Mouse (Mus musculus) activated CD4-positive, CD25-positive, alpha-beta regulatory T cell, adult 4 months (primary cell): ENCODE measurements around the gene Vmn1r151. TPM values are rescaled to one million over a fixed set of nuclear protein-coding genes. Genes with fewer than 3 reads are reported as not detected.
"Not testable (repeated sequence)": the region's sequence is repeated elsewhere in the genome, so short reads cannot be mapped to it uniquely, and the experiment has no call there.

ENCODE experiments used
- ATAC-seq: one replicate; pipeline ENCODE4 v1.8.0; 2017
- polyA plus RNA-seq, 2 experiments: library from polyadenylated mRNA; unstranded; fragments of 100-300 nt; shearing (Covaris generic); gene quantifications; one replicate each; pipeline ENCODE4 v1.2.1; 2017

Vmn1r151 gene
- polyA plus RNA-seq = not detected

DNA sequence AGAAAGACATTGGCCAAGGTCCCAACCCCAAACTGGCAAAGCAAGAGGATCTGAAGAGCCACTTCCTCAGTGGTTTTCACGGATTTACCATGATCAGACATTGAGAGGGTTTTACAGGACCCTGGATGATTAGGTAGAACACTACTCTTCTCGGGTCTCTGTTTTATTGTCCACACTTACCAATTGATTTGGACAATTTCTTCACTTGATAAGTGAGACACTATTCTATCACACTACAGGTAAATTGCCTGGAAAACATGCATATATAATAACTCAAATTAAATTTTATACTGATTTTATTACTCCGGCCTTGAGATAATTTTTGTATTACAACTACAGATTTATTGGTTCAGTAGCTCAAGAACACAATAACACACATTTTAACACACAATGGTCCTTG, at the start of gene Vmn1r151:
Vmn1r151 (minus strand) TSS at position 101 of the 400 bp plus-strand sequence.
- not testable (repeated sequence) for ATAC-seq

- ATAC-seq = not testable (repeated sequence)
Observed at GRCm38 (mm10) chr7:22534787-22535186, 35.3 kb upstream of the Vmn1r151 start, which contains the start of gene Gm8677. Gm8677 (minus strand) TSS chr7:22534887.

- not testable (repeated sequence) for ATAC-seq
Observed at GRCm38 (mm10) chr7:22522667-22523066, 23.2 kb upstream of the Vmn1r151 start, which contains the start of gene Vmn1r152. Vmn1r152 (plus strand) TSS chr7:22522967.

GRCm38 (mm10) chr7:22463975-22464374, 35.5 kb downstream of the Vmn1r151 start, which contains the start of gene Gm10665:
Gm10665 (minus strand) TSS chr7:22464075.
- not testable (repeated sequence) for ATAC-seq

Other genes with a start within 250 kb of the Vmn1r151 start
- not detected for gene Gm4187, start 170.0 kb downstream of the Vmn1r151 start, polyA plus RNA-seq
- not detected for gene Gm8660, start 128.6 kb downstream of the Vmn1r151 start, polyA plus RNA-seq
- gene Vmn1r148, start 86.1 kb downstream of the Vmn1r151 start, polyA plus RNA-seq = not detected
- gene Vmn1r149, start 61.4 kb downstream of the Vmn1r151 start, polyA plus RNA-seq = not detected
- not detected for gene Gm10665, start 35.6 kb downstream of the Vmn1r151 start, polyA plus RNA-seq
- not detected for gene Vmn1r152, start 23.3 kb upstream of the Vmn1r151 start, polyA plus RNA-seq
- gene Gm8677, start 35.2 kb upstream of the Vmn1r151 start, polyA plus RNA-seq = not detected
- gene Gm4201, start 65.7 kb upstream of the Vmn1r151 start, polyA plus RNA-seq = not detected
- under 1 TPM in 1 of 2 experiments, not detected in 1; 0.28 TPM for gene Gm4565, start 88.4 kb upstream of the Vmn1r151 start, polyA plus RNA-seq
- gene Vmn1r155, start 158.3 kb upstream of the Vmn1r151 start, polyA plus RNA-seq = not detected
- not detected for gene Gm8693, start 192.6 kb upstream of the Vmn1r151 start, polyA plus RNA-seq
- not detected for gene Gm4567, start 220.0 kb upstream of the Vmn1r151 start, polyA plus RNA-seq